Mouse (Mus musculus) bone marrow macrophage, adult 2 months (primary cell): Measurements from ENCODE around the gene Zfp61.

Experiments used
- CTCF ChIP-seq: IDR thresholded peaks from 2 replicates; pipeline ENCODE4 v1.5.1; 2012; ENCODE audit warnings: low read depth, mild to moderate bottlenecking, low read length, moderate library complexity
- POLR2A ChIP-seq: IDR thresholded peaks from 2 replicates; pipeline ENCODE4 v1.6.1; 2012; ENCODE audit warnings: mild to moderate bottlenecking, low read depth, low read length, borderline replicate concordance

GRCm38 (mm10) chr7:24274456-24274855 lies 26.6 kb downstream of the Zfp61 start:
- TF ChIP-seq POLR2A (no peak), CTCF (no peak)
